Comparison of ENCODE assay signal across 8 mouse cellular contexts in the genomic region with DNA sequence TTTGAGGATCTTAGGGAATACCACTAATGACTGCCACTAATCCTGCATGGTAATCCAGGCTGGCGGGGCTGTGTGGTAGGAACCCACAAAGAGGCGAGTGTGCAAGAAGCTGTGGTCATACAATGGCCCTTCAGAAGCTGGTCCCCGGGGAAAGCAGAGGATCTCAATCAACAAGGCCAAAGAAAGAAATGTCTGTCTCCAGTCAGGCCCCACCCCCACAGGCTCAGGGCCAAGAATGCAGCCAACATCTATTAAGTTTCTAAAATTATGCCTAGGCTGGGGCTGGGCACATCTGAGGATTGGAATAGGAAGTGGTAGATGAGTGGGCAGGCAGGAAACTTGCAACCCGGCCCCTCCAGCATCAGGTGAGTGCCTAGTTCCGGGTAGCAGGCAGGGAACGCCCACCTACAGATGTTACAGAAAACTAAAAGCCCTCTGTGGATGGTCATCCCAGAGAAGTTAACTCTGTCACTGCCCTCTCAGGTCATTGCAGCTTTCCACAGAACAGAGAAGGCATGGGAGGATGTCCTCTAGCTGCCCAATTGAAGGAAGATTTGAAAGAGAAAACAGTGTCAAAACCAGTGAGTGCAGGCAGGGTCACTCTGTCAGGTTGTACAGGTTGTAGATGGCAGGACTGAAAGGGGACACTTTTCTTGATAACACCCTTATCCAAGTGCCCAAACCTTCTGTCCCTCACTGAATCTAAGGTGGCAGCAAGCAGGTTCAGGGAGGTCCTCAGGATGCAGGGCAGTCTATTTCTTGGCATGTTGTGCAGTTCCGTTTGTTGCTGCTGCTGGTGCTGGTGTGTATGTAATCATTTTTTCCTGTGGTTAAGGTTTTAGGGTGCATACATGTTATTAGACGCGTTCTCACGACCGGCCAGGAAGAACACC. TPM values are rescaled to one million over a fixed set of nuclear protein-coding genes. Genes with fewer than 3 reads are reported as not detected.
A peak's percentile ranks its signal among the peaks of the same experiment; 100 is the strongest.
DNase-seq lines count a peak whose midpoint lies in the region; ATAC-seq lines count a peak whose summit lies in the region.

No protein-coding gene starts in this region.

- H3K4me2 ChIP-seq in embryonic facial prominence, embryonic 15.5 days (replicated peaks): no peak overlapping the region
- H3K4me2 ChIP-seq in limb, embryonic 12.5 days: no peak overlapping the region

- no peaks in the 10 kb centered on the region for H3K36me3 ChIP-seq in embryonic facial prominence, embryonic 15.5 days
- H3K36me3 ChIP-seq in limb, embryonic 12.5 days: no peaks in the 10 kb centered on the region

- no peak overlapping the region for H3K4me3 ChIP-seq in embryonic facial prominence, embryonic 15.5 days (replicated peaks)
- no peak overlapping the region for H3K4me3 ChIP-seq in limb, embryonic 12.5 days (replicated peaks)

- peak; percentile 27 for DNase-seq in urinary bladder, postnatal 25 days (ENCODE audit: low spot score)
- no peak for DNase-seq in urinary bladder, adult 18-20 months (ENCODE audit: low spot score in 2 of 2)
- peak; percentile 70 for DNase-seq in heart, adult 8-10 months (ENCODE audit: low spot score)
- peak; percentile 57 for DNase-seq in kidney, adult 9 months
- peak; percentile 55 to 64 for DNase-seq in natural killer cell, adult 2 months (ENCODE audit: low spot score in 2 of 2)
- peak; percentile 23 for DNase-seq in thymus, postnatal 0 days (ENCODE audit: low spot score)

- peak overlapping the region; percentile 75 for H3K27ac ChIP-seq in embryonic facial prominence, embryonic 15.5 days (replicated peaks)
- peak overlapping the region; percentile 59; the same call in 1 of the 2 replicates for H3K27ac ChIP-seq in limb, embryonic 12.5 days

- peaks cover 27% of the 10 kb centered on the region for H3K4me1 ChIP-seq in embryonic facial prominence, embryonic 15.5 days
- peaks cover 40% of the 10 kb centered on the region for H3K4me1 ChIP-seq in limb, embryonic 12.5 days (replicated peaks)

- no peaks in the 10 kb centered on the region for H3K9me3 ChIP-seq in embryonic facial prominence, embryonic 15.5 days (replicated peaks)
- no peaks in the 10 kb centered on the region for H3K9me3 ChIP-seq in limb, embryonic 12.5 days

- 45% methylated on average over 11 of the region's 11 CpGs for WGBS in embryonic facial prominence, embryonic 15.5 days
- 68% methylated on average over 11 of the region's 11 CpGs for WGBS in limb, embryonic 12.5 days

- ATAC-seq in embryonic facial prominence, embryonic 15.5 days (ENCODE audit: insufficient number of reproducible peaks, low FRiP score, low TSS enrichment, low read depth): peak; percentile 58
- no peak for ATAC-seq in limb, embryonic 12.5 days (ENCODE audit: insufficient number of reproducible peaks, insufficient read depth, low FRiP score, low TSS enrichment, low read depth)

- no peaks in the 10 kb centered on the region for H3K27me3 ChIP-seq in embryonic facial prominence, embryonic 15.5 days
- no peaks in the 10 kb centered on the region for H3K27me3 ChIP-seq in limb, embryonic 12.5 days

- no peak overlapping the region for H3K9ac ChIP-seq in embryonic facial prominence, embryonic 15.5 days
- H3K9ac ChIP-seq in limb, embryonic 12.5 days (replicated peaks): no peak overlapping the region

RNA-seq across cellular contexts. Expression of gene Snn, which starts 47.9 kb away (rescaled TPM):
- polyA plus RNA-seq in embryonic facial prominence, embryonic 15.5 days (2015; fragmentation: Nextera tagmentation; extraction: Ambion mirVana): 43.4 and 44.4 TPM in 2 replicates
- total RNA-seq in heart, adult 8-10 months (2022): 10 to 100 TPM; 24.1 to 31.1 (median 28.1) TPM
- 40.3 and 46.6 TPM in 2 replicates for polyA plus RNA-seq in limb, embryonic 12.5 days (2016; fragmentation: Nextera tagmentation; extraction: Ambion mirVana)
- polyA plus RNA-seq in thymus, postnatal 0 days (2015; fragmentation: Nextera tagmentation; extraction: Ambion mirVana): 46.4 and 51.8 TPM in 2 replicates

RNA-seq across cellular contexts. Expression of gene Litaf, which starts 53.1 kb away (rescaled TPM):
- 107 and 110 TPM in 2 replicates for polyA plus RNA-seq in embryonic facial prominence, embryonic 15.5 days (2015; fragmentation: Nextera tagmentation; extraction: Ambion mirVana)
- 10 to 100 TPM; 12.9 to 20.3 (median 14.4) TPM for total RNA-seq in heart, adult 8-10 months (2022)
- 103 TPM in 2 replicates for polyA plus RNA-seq in limb, embryonic 12.5 days (2016; fragmentation: Nextera tagmentation; extraction: Ambion mirVana)
- 36.7 and 38.5 TPM in 2 replicates for polyA plus RNA-seq in thymus, postnatal 0 days (2015; fragmentation: Nextera tagmentation; extraction: Ambion mirVana)

Comparison
In these comparisons a context has a peak if more than half of its experiments do, and no peak if none do; other contexts are left out.
1. DNase-seq: peak in urinary bladder, postnatal 25 days (single experiment), heart, adult 8-10 months (single experiment), kidney, adult 9 months (single experiment), natural killer cell, adult 2 months (2 of 2) and thymus, postnatal 0 days (single experiment); none in urinary bladder, adult 18-20 months (0 of 2).